Mouse (Mus musculus) myocyte (in vitro differentiated cells): ENCODE data around the gene Tcta. TPM values are rescaled to one million over a fixed set of nuclear protein-coding genes. Genes with fewer than 3 reads are reported as not detected.

Experiments used
- H3K27me3 ChIP-seq: one replicate; pipeline ENCODE4 v1.6.1; 2011; ENCODE audit not compliant: control insufficient read depth, insufficient read depth, insufficient read length
- H3K36me3 ChIP-seq: one replicate; pipeline ENCODE4 v1.6.1; 2011; ENCODE audit not compliant: control insufficient read depth, insufficient read depth
- H3K4me2 ChIP-seq: one replicate; pipeline ENCODE4 v1.6.1; 2011; ENCODE audit warnings: low read depth, control low read depth
- H3K4me3 ChIP-seq: one replicate; pipeline ENCODE4 v1.5.1; 2011; ENCODE audit warnings: mild to moderate bottlenecking, control low read depth, moderate library complexity
- H3K79me2 ChIP-seq: one replicate; pipeline ENCODE4 v1.6.1; 2011; ENCODE audit not compliant: control insufficient read depth, insufficient read depth
- H3ac ChIP-seq: one replicate; pipeline ENCODE4 v1.6.1; 2011; ENCODE audit not compliant: control insufficient read depth, insufficient read length
- CEBPB ChIP-seq: IDR thresholded peaks from 2 replicates; pipeline ENCODE4 v1.6.1; 2011; ENCODE audit warnings: mild to moderate bottlenecking, moderate library complexity; ENCODE audit not compliant: poor library complexity, insufficient read depth, severe bottlenecking
- E2F4 ChIP-seq: IDR thresholded peaks from one replicate; pipeline ENCODE4 v1.6.1; 2011; ENCODE audit warnings: mild to moderate bottlenecking, control low read depth, moderate library complexity; ENCODE audit not compliant: insufficient read depth
- MAX ChIP-seq: IDR thresholded peaks from one replicate; pipeline ENCODE4 v1.6.1; 2011; ENCODE audit warnings: low read depth, mild to moderate bottlenecking, control low read depth
- MYOD1 ChIP-seq, 3 experiments: IDR thresholded peaks; one replicate each; pipeline ENCODE4 v1.6.1; 2011; ENCODE audit warnings: control low read depth in 2 of 3, low read depth in 2 of 3, mild to moderate bottlenecking in 2 of 3, moderate library complexity in 1 of 3; ENCODE audit not compliant: insufficient read length in 2 of 3, control insufficient read depth in 1 of 3
- MYOG ChIP-seq, 3 experiments: IDR thresholded peaks; one replicate each; pipeline ENCODE4 v1.6.1; 2011; ENCODE audit warnings: control low read depth in 2 of 3, low read depth in 2 of 3, mild to moderate bottlenecking in 2 of 3; ENCODE audit not compliant: insufficient read length in 2 of 3, control insufficient read depth in 1 of 3, insufficient read depth in 1 of 3
- POLR2A ChIP-seq: IDR thresholded peaks from one replicate; pipeline ENCODE4 v1.6.1; 2011; ENCODE audit warnings: low read depth, mild to moderate bottlenecking, control low read depth, moderate library complexity; ENCODE audit not compliant: insufficient read length
- POLR2AphosphoS2 ChIP-seq: IDR thresholded peaks from one replicate; pipeline ENCODE4 v1.6.1; 2011; ENCODE audit warnings: low read depth, control low read depth; ENCODE audit not compliant: insufficient read length
- REST ChIP-seq: IDR thresholded peaks from one replicate; pipeline ENCODE4 v1.6.1; 2011; ENCODE audit warnings: mild to moderate bottlenecking, control low read depth, moderate library complexity; ENCODE audit not compliant: insufficient read depth, insufficient read length
- SRF ChIP-seq: IDR thresholded peaks from one replicate; pipeline ENCODE4 v1.6.1; 2011; ENCODE audit warnings: low read depth; ENCODE audit not compliant: control insufficient read depth, insufficient read length
- TCF12 ChIP-seq: IDR thresholded peaks from one replicate; pipeline ENCODE4 v1.6.1; 2011; ENCODE audit warnings: mild to moderate bottlenecking, control low read depth; ENCODE audit not compliant: poor library complexity, insufficient read depth, severe bottlenecking
- TCF3 ChIP-seq: IDR thresholded peaks from one replicate; pipeline ENCODE4 v1.6.1; 2011; ENCODE audit warnings: low read depth, control low read depth; ENCODE audit not compliant: insufficient read length
- USF1 ChIP-seq: IDR thresholded peaks from one replicate; pipeline ENCODE4 v1.6.1; 2011; ENCODE audit warnings: low read depth, mild to moderate bottlenecking, control low read depth, moderate library complexity
- polyA plus RNA-seq: library from polyadenylated mRNA; unstranded; fragments of >200 nt; fragmentation: generic; extraction: Trizol; gene quantifications from one replicate; pipeline ENCODE4 v1.2.1, GENCODE M21; 2012; ENCODE audit warnings: missing spikeins

Tcta gene
- 29.8 TPM for polyA plus RNA-seq

GRCm38 (mm10) chr9:108305629-108306520 is at the start of gene Tcta, which contains the start of gene Rhoa:
Tcta (minus strand) TSS chr9:108306160.
Rhoa (plus strand) TSS chr9:108306129.
- Histone ChIP-seq H3K4me2 (peak within 1 kb of the TSS; percentile 89), H3K36me3 (no peaks in the 10 kb centered on the region), H3K27me3 (no peaks in the 10 kb centered on the region), H3K4me3 (peak within 1 kb of the TSS; percentile 85), H3ac (peak within 1 kb of the TSS; percentile 95), H3K79me2 (peaks cover 53% of the 10 kb centered on the region)
- no peak for TF ChIP-seq TCF3
- TF ChIP-seq POLR2AphosphoS2 = peak; percentile 96
- no peak for TF ChIP-seq MYOG (IDR thresholded peaks at IDR 0.05; ENCODE audit: control insufficient read depth in 1 of 3, insufficient read depth in 1 of 3, insufficient read length in 2 of 3, low read depth in 2 of 3)
- TF ChIP-seq MAX = no peak
- peak; percentile 93 for TF ChIP-seq CEBPB
- peak; percentile 14 for TF ChIP-seq SRF
- peak; percentile 87 for TF ChIP-seq POLR2A

GRCm38 (mm10) chr9:108349727-108350126 is 43.8 kb upstream of the Tcta start:
- no peak overlapping the region for H3ac ChIP-seq
- H3K36me3 ChIP-seq = peaks cover 43% of the 10 kb centered on the region
- H3K79me2 ChIP-seq = peaks cover 48% of the 10 kb centered on the region
- no peak for TF ChIP-seq E2F4
- TF ChIP-seq USF1 = no peak
- no peak for TF ChIP-seq MYOG (IDR thresholded peaks at IDR 0.05; ENCODE audit: control insufficient read depth in 1 of 3, insufficient read depth in 1 of 3, insufficient read length in 2 of 3, low read depth in 2 of 3)
- no peak for TF ChIP-seq POLR2A
- no peak overlapping the region for H3K4me2 ChIP-seq
- H3K27me3 ChIP-seq = no peaks in the 10 kb centered on the region
- H3K4me3 ChIP-seq = no peak overlapping the region

- peaks cover 40% of the 10 kb centered on the region for H3K79me2 ChIP-seq
Observed at GRCm38 (mm10) chr9:108348290-108348680, 42.3 kb upstream of the Tcta start.

GRCm38 (mm10) chr9:108347540-108348289 is 41.8 kb upstream of the Tcta start, which contains the start of gene Usp4:
Usp4 (plus strand) TSS chr9:108347853.
- H3K79me2 ChIP-seq = peaks cover 40% of the 10 kb centered on the region
- peak within 1 kb of the TSS; percentile 98 for H3ac ChIP-seq
- H3K4me3 ChIP-seq = peak within 1 kb of the TSS; percentile 87
- peaks cover 29% of the 10 kb centered on the region for H3K36me3 ChIP-seq
- TF ChIP-seq POLR2AphosphoS2 (peak; percentile 83), TCF3 (no peak), POLR2A (peak; percentile 87), MYOD1 (IDR thresholded peaks at IDR 0.05; ENCODE audit: control insufficient read depth in 1 of 3, insufficient read length in 2 of 3, low read depth in 2 of 3) (peak in 1 of 3 experiments; percentile 41), MYOG (IDR thresholded peaks at IDR 0.05; ENCODE audit: control insufficient read depth in 1 of 3, insufficient read depth in 1 of 3, insufficient read length in 2 of 3, low read depth in 2 of 3) (peak in 1 of 3 experiments; percentile 26)
- peak within 1 kb of the TSS; percentile 90 for H3K4me2 ChIP-seq
- no peaks in the 10 kb centered on the region for H3K27me3 ChIP-seq

More at GRCm38 (mm10) chr9:108348290-108348680, 42.3 kb upstream of the Tcta start:
- TF ChIP-seq POLR2AphosphoS2 (no peak), MAX (no peak), USF1 (no peak), REST (no peak), CEBPB (no peak), POLR2A (no peak), TCF3 (no peak), SRF (no peak), MYOD1 (IDR thresholded peaks at IDR 0.05; ENCODE audit: control insufficient read depth in 1 of 3, insufficient read length in 2 of 3, low read depth in 2 of 3) (no peak), MYOG (IDR thresholded peaks at IDR 0.05; ENCODE audit: control insufficient read depth in 1 of 3, insufficient read depth in 1 of 3, insufficient read length in 2 of 3, low read depth in 2 of 3) (no peak), TCF12 (no peak), E2F4 (no peak)
- H3K27me3 ChIP-seq = no peaks in the 10 kb centered on the region
- peak overlapping the region; percentile 82 for H3K4me2 ChIP-seq
- peak overlapping the region; percentile 87 for H3K4me3 ChIP-seq
- H3ac ChIP-seq = peak overlapping the region; percentile 98
- H3K36me3 ChIP-seq = peaks cover 34% of the 10 kb centered on the region
